Mouse (Mus musculus) CH12.LX (cell line): ENCODE results near the gene Hsf5. TPM values are rescaled to one million over a fixed set of nuclear protein-coding genes. Genes with fewer than 3 reads are reported as not detected.

ENCODE experiments used
- DNase-seq: peaks from one replicate; pipeline ENCODE4 v3.0.0-alpha.2; 2013; ENCODE audit errors: extremely low read depth
- H3K27ac ChIP-seq: 2 replicates; pipeline ENCODE4 v1.5.1; 2012; ENCODE audit warnings: low read depth, mild to moderate bottlenecking, control low read depth, moderate library complexity; ENCODE audit not compliant: insufficient read depth
- H3K27me3 ChIP-seq: replicated peaks from 2 replicates; pipeline ENCODE3; 2012; ENCODE audit warnings: inconsistent platforms
- H3K36me3 ChIP-seq, 2 experiments: replicated peaks in 1 of 2; 2 replicates each; pipeline versions ENCODE3 to v1.6.1; 2012; ENCODE audit warnings: inconsistent platforms in 1 of 2, low read length in 1 of 2, mild to moderate bottlenecking in 1 of 2, mixed read lengths in 1 of 2, moderate library complexity in 1 of 2; ENCODE audit not compliant: control insufficient read depth in 1 of 2, insufficient read depth in 1 of 2
- H3K4me1 ChIP-seq, 2 experiments: 2 replicates each; pipeline ENCODE4 v1.6.1; 2012; ENCODE audit warnings: inconsistent platforms in 1 of 2, moderate library complexity in 1 of 2; ENCODE audit not compliant: insufficient read depth in 2 of 2, control insufficient read depth in 1 of 2
- H3K4me2 ChIP-seq: 2 replicates; pipeline ENCODE4 v1.6.1; 2012; ENCODE audit warnings: low read depth, mild to moderate bottlenecking, control low read depth; ENCODE audit not compliant: poor library complexity, insufficient read depth, severe bottlenecking
- H3K4me3 ChIP-seq, 3 experiments: fragments of 150-350 bp in 1 of 3; sonication (generic) in 1 of 3; replicated peaks in 1 of 3; 2 replicates each; pipeline versions ENCODE3 to v1.5.1; 2011 to 2012; ENCODE audit warnings: low read depth in 2 of 3, low read length in 2 of 3, mild to moderate bottlenecking in 2 of 3, moderate library complexity in 2 of 3, control low read depth in 1 of 3, improper control_type of control experiment in 1 of 3, inconsistent platforms in 1 of 3, mixed read lengths in 1 of 3; ENCODE audit not compliant: poor library complexity in 1 of 3
- H3K79me2 ChIP-seq: replicated peaks from 2 replicates; pipeline ENCODE4 v1.6.1; 2012; ENCODE audit warnings: mild to moderate bottlenecking, moderate library complexity; ENCODE audit not compliant: control insufficient read depth, poor library complexity, insufficient read depth, severe bottlenecking; ENCODE audit errors: extremely low read depth
- H3K9ac ChIP-seq: 2 replicates; pipeline ENCODE4 v1.6.1; 2012; ENCODE audit warnings: low read depth, mild to moderate bottlenecking, control low read depth, moderate library complexity; ENCODE audit not compliant: insufficient read depth
- H3K9me3 ChIP-seq: replicated peaks from 2 replicates; pipeline ENCODE3; 2012; ENCODE audit warnings: low read length, inconsistent platforms, mixed read lengths
- BHLHE40 ChIP-seq: IDR thresholded peaks from 2 replicates; pipeline ENCODE4 v1.6.1; 2011; ENCODE audit warnings: mild to moderate bottlenecking, low read depth, low read length, improper control_type of control experiment
- CHD2 ChIP-seq: IDR thresholded peaks from 2 replicates; pipeline ENCODE4 v1.6.1; 2011; ENCODE audit warnings: low read length, improper control_type of control experiment
- CTCF ChIP-seq, 2 experiments: IDR thresholded peaks in 1 of 2; conservative IDR thresholded peaks in 1 of 2; 2 replicates each; pipeline ENCODE4 v1.5.1; 2011 to 2012; ENCODE audit warnings: low read depth in 2 of 2, low read length in 2 of 2, improper control_type of control experiment in 1 of 2, inconsistent platforms in 1 of 2, mild to moderate bottlenecking in 1 of 2, moderate library complexity in 1 of 2
- E2F4 ChIP-seq: IDR thresholded peaks from 2 replicates; pipeline ENCODE4 v1.6.1; 2011; ENCODE audit warnings: low read depth, low read length, improper control_type of control experiment; ENCODE audit not compliant: insufficient replicate concordance
- ELF1 ChIP-seq: IDR thresholded peaks from 2 replicates; pipeline ENCODE4 v1.6.1; 2014; ENCODE audit warnings: low read depth, mild to moderate bottlenecking, inconsistent platforms, low read length, improper control_type of control experiment
- ETS1 ChIP-seq: conservative IDR thresholded peaks from 2 replicates; pipeline ENCODE4 v1.6.1; 2012; ENCODE audit warnings: low read depth, mild to moderate bottlenecking, inconsistent platforms, low read length, improper control_type of control experiment, moderate library complexity
- GABPA ChIP-seq: IDR thresholded peaks from 2 replicates; pipeline ENCODE4 v1.6.1; 2012; ENCODE audit warnings: low read depth, low read length, improper control_type of control experiment, inconsistent platforms; ENCODE audit not compliant: insufficient replicate concordance
- HCFC1 ChIP-seq: IDR thresholded peaks from 2 replicates; pipeline ENCODE4 v1.6.1; 2012; ENCODE audit warnings: low read depth, mild to moderate bottlenecking, inconsistent platforms, low read length, improper control_type of control experiment
- JUN ChIP-seq: IDR thresholded peaks from 2 replicates; pipeline ENCODE4 v1.6.1; 2011; ENCODE audit warnings: low read depth, mild to moderate bottlenecking, low read length, improper control_type of control experiment, moderate library complexity; ENCODE audit not compliant: insufficient read depth
- JUND ChIP-seq: conservative IDR thresholded peaks from 2 replicates; pipeline ENCODE4 v1.6.1; 2011; ENCODE audit warnings: low read depth, low read length, improper control_type of control experiment
- MAFK ChIP-seq: IDR thresholded peaks from 2 replicates; pipeline ENCODE4 v1.6.1; 2011; ENCODE audit warnings: low read length, improper control_type of control experiment; ENCODE audit not compliant: insufficient replicate concordance
- MAX ChIP-seq: IDR thresholded peaks from 2 replicates; pipeline ENCODE4 v1.6.1; 2011; ENCODE audit warnings: low read length, improper control_type of control experiment
- MEF2A ChIP-seq: IDR thresholded peaks from 2 replicates; pipeline ENCODE4 v1.6.1; 2014; ENCODE audit warnings: low read depth, mild to moderate bottlenecking, inconsistent platforms, low read length, improper control_type of control experiment, borderline replicate concordance
- NRF1 ChIP-seq: IDR thresholded peaks from 2 replicates; pipeline ENCODE4 v1.6.1; 2014; ENCODE audit warnings: low read depth, mild to moderate bottlenecking, inconsistent platforms, low read length, improper control_type of control experiment, moderate library complexity
- PAX5 ChIP-seq: IDR thresholded peaks from 2 replicates; pipeline ENCODE4 v1.6.1; 2012; ENCODE audit warnings: low read length, inconsistent platforms, mixed read lengths
- POLR2A ChIP-seq: IDR thresholded peaks from 2 replicates; pipeline ENCODE4 v1.6.1; 2011; ENCODE audit warnings: low read depth, mild to moderate bottlenecking, improper control_type of control experiment, low read length
- POLR2AphosphoS2 ChIP-seq: IDR thresholded peaks from 2 replicates; pipeline ENCODE4 v1.6.1; 2011; ENCODE audit warnings: low read depth, low read length, improper control_type of control experiment
- RAD21 ChIP-seq: IDR thresholded peaks from 2 replicates; pipeline ENCODE4 v1.6.1; 2011; ENCODE audit warnings: low read depth, mild to moderate bottlenecking, low read length, improper control_type of control experiment, moderate library complexity
- RCOR1 ChIP-seq: conservative IDR thresholded peaks from 2 replicates; pipeline ENCODE4 v1.6.1; 2012; ENCODE audit warnings: low read depth, mild to moderate bottlenecking, inconsistent platforms, low read length, improper control_type of control experiment
- SMC3 ChIP-seq: IDR thresholded peaks from 2 replicates; pipeline ENCODE4 v1.6.1; 2011; ENCODE audit warnings: low read depth, low read length, improper control_type of control experiment
- TBP ChIP-seq: conservative IDR thresholded peaks from 2 replicates; pipeline ENCODE4 v1.6.1; 2011; ENCODE audit warnings: low read depth, low read length, improper control_type of control experiment
- UBTF ChIP-seq: IDR thresholded peaks from 2 replicates; pipeline ENCODE4 v1.6.1; 2012; ENCODE audit warnings: low read depth, mild to moderate bottlenecking, inconsistent platforms, low read length, improper control_type of control experiment, moderate library complexity
- USF2 ChIP-seq: conservative IDR thresholded peaks from 2 replicates; pipeline ENCODE4 v1.6.1; 2011; ENCODE audit warnings: low read depth, low read length, improper control_type of control experiment
- ZKSCAN1 ChIP-seq: IDR thresholded peaks from 2 replicates; pipeline ENCODE4 v1.6.1; 2012; ENCODE audit warnings: low read depth, inconsistent platforms, low read length, improper control_type of control experiment, borderline replicate concordance
- ZNF384 ChIP-seq: IDR thresholded peaks from 2 replicates; pipeline ENCODE4 v1.6.1; 2012; ENCODE audit warnings: low read depth, low read length, improper control_type of control experiment, inconsistent platforms
- dilution Hi-C: fragments of 300-500 bp; cut with MboI; formaldehyde crosslinking; loops from 2 replicates; pipeline ENCODE4 v1.14.3; 2020; ENCODE audit warnings: low sequenced_read_pairs; ENCODE audit not compliant: extremely low pct_unique_long_range_greater_than_20kb, extremely low pct_ligation_motif_present
- in situ Hi-C: fragments of 300-500 bp; cut with MboI; formaldehyde crosslinking; loops from 3 replicates; pipeline ENCODE4 v1.14.3; 2019; ENCODE audit warnings: low sequenced_read_pairs, low pct_ligation_motif_present, low pct_unique_long_range_greater_than_20kb, mixed read lengths
- polyA plus RNA-seq: library from polyadenylated mRNA; unstranded; fragments of >175 nt; gene quantifications from 2 replicates; pipeline ENCODE4 v1.2.1, GENCODE M21; 2012; ENCODE audit warnings: low read depth; ENCODE audit not compliant: insufficient read length
- total RNA-seq, 2 experiments: library from RNA; depleted of rRNA; stranded (reverse); fragments of 300-350 nt in 1 of 2; fragments of >200 nt in 1 of 2; gene quantifications; 2 replicates each; pipeline ENCODE4 v1.2.3; 2012 to 2014

Gene Hsf5
- total RNA-seq (2012; rRNA removed) (0.04 TPM in 1 of 2 replicates, not detected in the other), total RNA-seq (2014; rRNA removed) (not detected in 2 replicates), polyA plus RNA-seq (not detected in 2 replicates)

DNA sequence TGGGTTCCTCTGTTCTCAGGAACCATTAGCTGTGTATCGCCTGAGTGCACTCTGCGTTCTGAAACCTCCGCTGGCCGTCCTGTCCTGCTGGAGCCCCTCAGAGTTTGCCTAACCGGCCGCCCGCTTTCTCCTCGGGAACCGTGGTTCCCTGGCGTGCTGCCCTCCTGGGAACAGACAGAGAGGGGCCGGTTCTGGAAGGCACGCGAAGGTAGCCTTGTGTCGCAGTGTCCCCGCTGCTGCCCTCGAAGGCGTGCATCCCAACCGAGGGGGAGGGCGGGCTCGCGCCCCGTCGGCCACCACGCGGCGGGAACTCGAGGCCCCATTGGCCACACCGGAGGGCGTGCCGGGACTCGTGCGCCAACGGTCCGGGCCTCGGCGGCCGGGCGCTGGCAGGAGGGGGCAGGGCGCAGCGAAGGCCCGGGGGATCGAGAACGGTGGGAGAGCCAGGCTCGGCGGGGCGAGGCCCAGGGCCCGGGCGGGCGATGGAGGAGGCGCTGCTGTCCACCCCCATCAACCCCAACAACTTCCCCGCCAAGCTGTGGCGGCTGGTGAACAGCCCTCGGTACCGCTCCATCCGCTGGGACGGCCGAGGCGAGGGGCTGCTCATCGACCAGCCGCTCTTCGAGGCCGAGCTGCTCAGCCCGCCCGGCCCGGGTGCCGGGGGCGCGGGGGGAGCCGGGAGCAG is at the start of gene Hsf5:
Gene Hsf5 (plus strand): TSS at position 375 of the 685 bp plus-strand sequence.
- Histone ChIP-seq H3K27ac (no peak within 1 kb of the TSS), H3K9ac (no peak within 1 kb of the TSS), H3K4me2 (no peak within 1 kb of the TSS), H3K27me3 (no peaks in the 10 kb centered on the region), H3K9me3 (peaks cover 9% of the 10 kb centered on the region), H3K4me1 (peaks cover 0 to 5% of the 10 kb centered on the region in 2 experiments; a peak in 1 of 4 replicates), H3K4me3 (no peak within 1 kb of the TSS), H3K79me2 (no peaks in the 10 kb centered on the region), H3K36me3 (peaks cover 51 to 67% of the 10 kb centered on the region in 2 experiments)
- in situ Hi-C loops (no loop called here), dilution Hi-C loops (no loop called here)
- DNase-seq: no peak
- TF ChIP-seq ELF1 (no peak), NRF1 (no peak), USF2 (no peak), BHLHE40 (no peak), CTCF (conservative IDR thresholded peaks at IDR 0.05 in 1 of 2, IDR thresholded peaks at IDR 0.05 in 1 of 2; ENCODE audit: low read depth in 2 of 2, low read length in 2 of 2) (no peak), UBTF (no peak), MAX (no peak), POLR2A (no peak), TBP (no peak), RCOR1 (no peak), PAX5 (no peak), ETS1 (no peak), E2F4 (no peak)

- no peak within 1 kb of the TSS for H3K27ac ChIP-seq
- H3K4me2 ChIP-seq: no peak within 1 kb of the TSS
- no peak for DNase-seq
- no peaks in the 10 kb centered on the region for H3K4me1 ChIP-seq
- H3K27me3 ChIP-seq: peaks cover 52% of the 10 kb centered on the region
- dilution Hi-C loops: no loop called here
- no peak within 1 kb of the TSS for H3K9ac ChIP-seq
- no peaks in the 10 kb centered on the region for H3K36me3 ChIP-seq
- H3K9me3 ChIP-seq: peaks cover 4% of the 10 kb centered on the region
- no peak within 1 kb of the TSS for H3K4me3 ChIP-seq
- TF ChIP-seq ZNF384 (no peak), MAFK (no peak), PAX5 (no peak), JUND (no peak), JUN (no peak), SMC3 (no peak), MEF2A (no peak), ZKSCAN1 (no peak), BHLHE40 (no peak), CHD2 (no peak), POLR2AphosphoS2 (no peak), HCFC1 (no peak), RAD21 (no peak), GABPA (no peak), ELF1 (no peak)
- TF ChIP-seq, all 38 proteins: peak for 0
- no peaks in the 10 kb centered on the region for H3K79me2 ChIP-seq
- in situ Hi-C loops: no loop called here
These were observed 48.6 kb upstream of the Hsf5 start, which contains the start of gene Sept4 for GRCm38 (mm10) chr11:87568255-87568953. TSS of gene Sept4 (plus strand) at chr11:87568903.
